In genomic region chr13:12931907-12932617, GRCm38 (mm10) we compare ENCODE assay signal across 8 mouse cellular contexts.
A peak's percentile ranks its signal among the peaks of the same experiment; 100 is the strongest.
DNase-seq lines count a peak whose midpoint lies in the region; ATAC-seq and TF ChIP-seq lines count a peak whose summit lies in the region.
"Not testable (repeated sequence)": the region's sequence is repeated elsewhere in the genome, so short reads cannot be mapped to it uniquely, and the experiment has no call there.

No protein-coding gene starts in this region.

- DNase-seq in 416B (ENCODE audit: low read depth) (peak; percentile 74), liver (peak; percentile 11)
- DNase-seq in G1E (ENCODE audit: low spot score); brain, embryonic 14.5 days (ENCODE audit: low read depth); heart, adult 2 months: not testable (repeated sequence)

- not testable (repeated sequence) for H3K4me1 ChIP-seq in G1E (ENCODE audit: insufficient read depth, low read depth, low read length); heart, adult 2 months (ENCODE audit: control insufficient read depth, insufficient read depth, low read length); hindbrain, embryonic 16.5 days (ENCODE audit: control insufficient read depth, insufficient read depth, low read depth, low read length); stomach, embryonic 16.5 days (ENCODE audit: control insufficient read depth, insufficient read depth, low read length)

- H3K36me3 ChIP-seq in G1E (replicated peaks); heart, adult 2 months (ENCODE audit: control insufficient read depth, insufficient read depth, low read length); hindbrain, embryonic 16.5 days (ENCODE audit: control insufficient read depth, insufficient read depth, low read length); stomach, embryonic 16.5 days (ENCODE audit: control insufficient read depth, insufficient read depth, low read length): not testable (repeated sequence)

- not testable (repeated sequence) for H3K9ac ChIP-seq in heart, adult 2 months (ENCODE audit: low read depth, low read length); hindbrain, embryonic 16.5 days (ENCODE audit: low read depth, low read length); stomach, embryonic 16.5 days (ENCODE audit: low read length)

- not testable (repeated sequence) for H3K79me2 ChIP-seq in heart, adult 2 months (replicated peaks; ENCODE audit: control insufficient read depth, insufficient read depth, low read length)

- not testable (repeated sequence) for TF ChIP-seq EP300 in heart, adult 2 months (IDR thresholded peaks at IDR 0.05; ENCODE audit: insufficient read depth, low read depth, low read length)

- TF ChIP-seq CTCF in G1E (IDR thresholded peaks at IDR 0.05; ENCODE audit: low read depth, low read length): peak; percentile 84
- peak; percentile 3; the same call in 1 of the 2 replicates for TF ChIP-seq CTCF in brain, embryonic 14.5 days (IDR thresholded peaks at IDR 0.05; ENCODE audit: borderline replicate concordance, extremely low read depth, insufficient read depth, insufficient read length)
- TF ChIP-seq CTCF in heart, adult 2 months (IDR thresholded peaks at IDR 0.05): peak; percentile 17; the same call in 1 of the 2 replicates

- 83% methylated on average over 15 of the region's 15 CpGs for WGBS in heart, adult 2 months
- 85% methylated on average over 15 of the region's 15 CpGs for WGBS in hindbrain, embryonic 16.5 days
- 83% methylated on average over 15 of the region's 15 CpGs for WGBS in stomach, embryonic 16.5 days

- not testable (repeated sequence) for H3K4me2 ChIP-seq in hindbrain, embryonic 16.5 days (ENCODE audit: low read length); stomach, embryonic 16.5 days (ENCODE audit: low read depth, low read length)

- H3K9me3 ChIP-seq in G1E (replicated peaks): peaks cover 12% of the 10 kb centered on the region
- peaks cover 57% of the 10 kb centered on the region for H3K9me3 ChIP-seq in hindbrain, embryonic 16.5 days (ENCODE audit: control insufficient read depth, low read length)
- H3K9me3 ChIP-seq in stomach, embryonic 16.5 days (replicated peaks; ENCODE audit: control insufficient read depth, low read length): peaks cover 49% of the 10 kb centered on the region

- H3K27ac ChIP-seq in heart, adult 2 months; hindbrain, embryonic 16.5 days (ENCODE audit: low read depth, low read length); stomach, embryonic 16.5 days (ENCODE audit: low read length): not testable (repeated sequence)

- H3K27me3 ChIP-seq in G1E (ENCODE audit: insufficient read depth, low read length); heart, adult 2 months (ENCODE audit: control insufficient read depth, insufficient read depth, low read length); hindbrain, embryonic 16.5 days (replicated peaks; ENCODE audit: control insufficient read depth, insufficient read depth, low read length); stomach, embryonic 16.5 days (ENCODE audit: control insufficient read depth, insufficient read depth, low read length): not testable (repeated sequence)

- ATAC-seq in G1E (ENCODE audit: extremely low read depth, insufficient number of reproducible peaks, low FRiP score, poor library complexity, severe bottlenecking): 0 out of 2 replicates have a peak, but pooled peaks have one; percentile 36
- 0 out of 2 replicates have a peak, but pooled peaks have one; percentile 37 for ATAC-seq in hindbrain, embryonic 16.5 days
- ATAC-seq in megakaryocyte progenitor cell, adult 5-6 weeks (replicated peaks; ENCODE audit: poor library complexity): peak; percentile 53; the same call in 1 of the 2 replicates
- ATAC-seq in stomach, embryonic 16.5 days (ENCODE audit: insufficient read depth, low FRiP score): 0 out of 2 replicates have a peak, but pooled peaks have one; percentile 38

- not testable (repeated sequence) for TF ChIP-seq POLR2A in brain, embryonic 14.5 days (IDR thresholded peaks at IDR 0.05; ENCODE audit: borderline replicate concordance, extremely low read depth, insufficient read depth, insufficient read length, poor library complexity, severe bottlenecking); heart, adult 2 months (IDR thresholded peaks at IDR 0.05; ENCODE audit: insufficient read depth, low read depth, low read length)

- intact Hi-C loops in heart, adult 2 months (cut with DNase I): not testable (repeated sequence)

- not testable (repeated sequence) for H3K4me3 ChIP-seq in G1E (ENCODE audit: low read depth, low read length); heart, adult 2 months; hindbrain, embryonic 16.5 days (ENCODE audit: low read length); stomach, embryonic 16.5 days (replicated peaks; ENCODE audit: low read length)

Comparison
In these comparisons a context has a peak if more than half of its experiments do, and no peak if none do; other contexts are left out.
1. CTCF ChIP-seq: peak in every context shown above with its lines; median percentile 84 in G1E; 17 in heart, adult 2 months; 3 in brain, embryonic 14.5 days.